Mouse (Mus musculus) heart, embryonic 12.5 days (tissue): ENCODE data around the gene Otol1. TPM values are rescaled to one million over a fixed set of nuclear protein-coding genes. Genes with fewer than 3 reads are reported as not detected.

Experiments
- ATAC-seq: fragments of 200-750 bp; cut with Nextera tagmentation; 2 replicates; pipeline ENCODE4 v1.8.0; 2017; ENCODE audit warnings: moderate TSS enrichment, moderate library complexity; ENCODE audit not compliant: insufficient number of reproducible peaks, low FRiP score
- H3K27ac ChIP-seq: fragments of 300-500 bp; sonication (generic); 2 replicates; pipeline ENCODE4 v1.5.1; 2016; ENCODE audit warnings: mild to moderate bottlenecking, moderate library complexity; ENCODE audit not compliant: poor library complexity, severe bottlenecking
- H3K27me3 ChIP-seq: fragments of 300-500 bp; sonication (generic); replicated peaks from 2 replicates; pipeline ENCODE4 v1.6.1; 2016; ENCODE audit warnings: mild to moderate bottlenecking, moderate library complexity
- H3K36me3 ChIP-seq: fragments of 300-500 bp; sonication (generic); 2 replicates; pipeline ENCODE4 v1.6.1; 2016; ENCODE audit warnings: mild to moderate bottlenecking, moderate library complexity
- H3K4me1 ChIP-seq: fragments of 300-500 bp; sonication (generic); replicated peaks from 2 replicates; pipeline ENCODE4 v1.6.1; 2016; ENCODE audit warnings: mild to moderate bottlenecking
- H3K4me2 ChIP-seq: fragments of 300-500 bp; sonication (generic); 2 replicates; pipeline ENCODE4 v1.6.1; 2016; ENCODE audit warnings: mild to moderate bottlenecking, moderate library complexity
- H3K4me3 ChIP-seq: fragments of 300-500 bp; sonication (generic); 2 replicates; pipeline ENCODE4 v1.5.1; 2016; ENCODE audit warnings: mild to moderate bottlenecking
- H3K9ac ChIP-seq: fragments of 300-500 bp; sonication (generic); 2 replicates; pipeline ENCODE4 v1.6.1; 2016; ENCODE audit warnings: mild to moderate bottlenecking, moderate library complexity
- H3K9me3 ChIP-seq: fragments of 300-500 bp; sonication (generic); replicated peaks from 2 replicates; pipeline ENCODE4 v1.6.1; 2016; ENCODE audit warnings: mild to moderate bottlenecking, moderate library complexity
- WGBS: fragments of 180-500 bp; shearing (Covaris S2); methylation state at CpG from one replicate; pipeline ENCODE4 v1.1.7; 2016; 5-methylcytosine and 5-hydroxymethylcytosine counted together
- polyA plus RNA-seq: library from polyadenylated mRNA; unstranded; fragments of >200 nt; fragmentation: Nextera tagmentation; extraction: Ambion mirVana; gene quantifications from 2 replicates; pipeline ENCODE4 v1.2.1, GENCODE M21; 2016

Gene Otol1
- polyA plus RNA-seq, 1 experiment from 2014 or later = not detected

GRCm38 (mm10) chr3:70035593-70035992 lies 28.2 kb downstream of the Otol1 start:
- no peaks in the 10 kb centered on the region for H3K4me1 ChIP-seq
- WGBS = 46% methylated on average over 4 of the region's 4 CpGs
- H3K9me3 ChIP-seq = no peaks in the 10 kb centered on the region
- no peak for ATAC-seq
- no peak overlapping the region for H3K9ac ChIP-seq
- H3K4me2 ChIP-seq = no peak overlapping the region
- no peaks in the 10 kb centered on the region for H3K27me3 ChIP-seq
- H3K36me3 ChIP-seq = no peaks in the 10 kb centered on the region
- no peak overlapping the region for H3K27ac ChIP-seq
- H3K4me3 ChIP-seq = no peak overlapping the region

Other genes starting within 250 kb of the Otol1 start
- 0.21 and 0.37 TPM in 2 replicates for gene Sptssb, start 147.7 kb upstream of the Otol1 start, polyA plus RNA-seq